Mouse (Mus musculus) spleen, adult 12 weeks (tissue): ENCODE results near the gene Ttc8.

Experiments
- DNase-seq: peaks from one replicate; pipeline ENCODE4 v3.0.0; 2022; ENCODE audit warnings: low spot score

The Ttc8 gene

GRCm38 (mm10) chr12:99030022-99030421 is 109.6 kb downstream of the Ttc8 start:
- DNase-seq = no peak
